Mouse (Mus musculus): Measurements from ENCODE around the gene Mapkap1. TPM values are rescaled to one million over a fixed set of nuclear protein-coding genes. Genes with fewer than 3 reads are reported as not detected.

Gene Mapkap1
- total RNA-seq, 2 experiments from 2014 or later, result 76.3 to 81.4 TPM

- DNase-seq (ENCODE audit: low spot score in 2 of 2), result peak in 1 of 2 experiments; percentile 43
These were observed 123.5 kb downstream of the Mapkap1 start for GRCm38 (mm10) chr2:34530042-34530441.

GRCm38 (mm10) chr2:34531801-34532298 lies 125.3 kb downstream of the Mapkap1 start:
- peak; percentile 42 to 56 for DNase-seq (ENCODE audit: low spot score in 2 of 2)

GRCm38 (mm10) chr2:34532394-34532793 lies 125.8 kb downstream of the Mapkap1 start:
- no peak for DNase-seq (ENCODE audit: low spot score in 2 of 2)

- no peak for DNase-seq (ENCODE audit: low spot score in 2 of 2)
These were observed 126.7 kb downstream of the Mapkap1 start for GRCm38 (mm10) chr2:34533281-34533680.

- no peak for DNase-seq (ENCODE audit: low spot score in 2 of 2)
These were observed 128.4 kb downstream of the Mapkap1 start for GRCm38 (mm10) chr2:34534996-34535395.

GRCm38 (mm10) chr2:34537356-34537755 lies 130.8 kb downstream of the Mapkap1 start:
- DNase-seq (ENCODE audit: low spot score in 2 of 2), result no peak

GRCm38 (mm10) chr2:34543581-34543980 lies 137.0 kb downstream of the Mapkap1 start:
- DNase-seq (ENCODE audit: low spot score in 2 of 2), result no peak

GRCm38 (mm10) chr2:34544021-34544420 lies 137.4 kb downstream of the Mapkap1 start:
- DNase-seq (ENCODE audit: low spot score in 2 of 2), result no peak

GRCm38 (mm10) chr2:34544646-34545395 lies 138.2 kb downstream of the Mapkap1 start:
- no peak for DNase-seq (ENCODE audit: low spot score in 2 of 2)

GRCm38 (mm10) chr2:34546176-34546677 lies 139.7 kb downstream of the Mapkap1 start:
- DNase-seq (ENCODE audit: low spot score in 2 of 2), result peak; percentile 24 to 37

- no peak for DNase-seq (ENCODE audit: low spot score in 2 of 2)
These were observed 140.9 kb downstream of the Mapkap1 start for GRCm38 (mm10) chr2:34547516-34547915.

GRCm38 (mm10) chr2:34548961-34549360 lies 142.4 kb downstream of the Mapkap1 start:
- DNase-seq (ENCODE audit: low spot score in 2 of 2), result no peak

- no peak for DNase-seq (ENCODE audit: low spot score in 2 of 2)
These were observed 142.9 kb downstream of the Mapkap1 start for GRCm38 (mm10) chr2:34549469-34549868.

GRCm38 (mm10) chr2:34552772-34553171 lies 146.2 kb downstream of the Mapkap1 start:
- no peak for DNase-seq (ENCODE audit: low spot score in 2 of 2)

GRCm38 (mm10) chr2:34553580-34554231 lies 147.1 kb downstream of the Mapkap1 start:
- no peak for DNase-seq (ENCODE audit: low spot score in 2 of 2)

- DNase-seq (ENCODE audit: low spot score in 2 of 2), result no peak
These were observed 153.6 kb downstream of the Mapkap1 start for GRCm38 (mm10) chr2:34560146-34560545.

- DNase-seq (ENCODE audit: low spot score in 2 of 2), result peak; percentile 32 to 38
These were observed 156.6 kb downstream of the Mapkap1 start for GRCm38 (mm10) chr2:34563089-34563694.

GRCm38 (mm10) chr2:34563865-34564264 lies 157.3 kb downstream of the Mapkap1 start:
- no peak for DNase-seq (ENCODE audit: low spot score in 2 of 2)

- no peak for DNase-seq (ENCODE audit: low spot score in 2 of 2)
These were observed 159.6 kb downstream of the Mapkap1 start for GRCm38 (mm10) chr2:34566146-34566545.

GRCm38 (mm10) chr2:34566601-34567000 lies 160.0 kb downstream of the Mapkap1 start:
- no peak for DNase-seq (ENCODE audit: low spot score in 2 of 2)

GRCm38 (mm10) chr2:34569131-34569530 lies 162.6 kb downstream of the Mapkap1 start:
- DNase-seq (ENCODE audit: low spot score in 2 of 2), result no peak

GRCm38 (mm10) chr2:34570378-34570777 lies 163.8 kb downstream of the Mapkap1 start:
- no peak for DNase-seq (ENCODE audit: low spot score in 2 of 2)
